Mouse (Mus musculus) small intestine, adult 2 months (tissue): ENCODE results near the gene Depdc7.

Experiments used
- CTCF ChIP-seq: fragments of 200-500 bp; IDR thresholded peaks from 2 replicates; pipeline ENCODE4 v1.5.1; 2012; ENCODE audit warnings: low read depth, mild to moderate bottlenecking, control low read depth, inconsistent platforms, low read length, moderate library complexity, mixed read lengths; ENCODE audit not compliant: insufficient replicate concordance, insufficient read length; ENCODE audit errors: extremely low read depth
- POLR2A ChIP-seq: fragments of 200-500 bp; IDR thresholded peaks from 2 replicates; pipeline ENCODE4 v1.6.1; 2012; ENCODE audit warnings: low read depth, mild to moderate bottlenecking, control low read depth, inconsistent platforms, low read length, moderate library complexity

GRCm38 (mm10) chr2:104704355-104704754 lies 38.3 kb downstream of the Depdc7 start:
- TF ChIP-seq CTCF (no peak), POLR2A (no peak)
